Comparison of ENCODE assay signal across 21 mouse cellular contexts in genomic region chr1:37089191-37089590, GRCm38 (mm10).
"Had no signal": no experiment of that assay in that cellular context is flagged by ENCODE, and none has a peak within 500 bp of the region (broad histone marks: within the 10 kb centered on the region; RNA-seq: fewer than 3 reads in every experiment).

No protein-coding gene starts in this region.

- H3K27ac ChIP-seq: kidney, embryonic 15.5 days; left cerebral cortex, adult 2 months; limb, embryonic 12.5 days; limb, embryonic 15.5 days; liver, embryonic 14.5 days; macrophage; midbrain, embryonic 12.5 days; midbrain, embryonic 15.5 days; neural tube, embryonic 12.5 days; neural tube, embryonic 15.5 days had no signal

- DNase-seq: kidney, adult 11 months; kidney, adult 8-10 months; kidney, postnatal 10 days; kidney, postnatal 36 days; layer of hippocampus, adult 9-11 months; left cerebral cortex, postnatal 4 days; liver, postnatal 0 days; lung, embryonic 14.5 days; thymus, postnatal 25 days had no signal

- H3K27me3 ChIP-seq: kidney, embryonic 15.5 days; limb, embryonic 12.5 days; limb, embryonic 15.5 days; midbrain, embryonic 12.5 days; midbrain, embryonic 15.5 days; neural tube, embryonic 12.5 days; neural tube, embryonic 15.5 days had no signal

- H3K9me3 ChIP-seq: kidney, embryonic 15.5 days; limb, embryonic 12.5 days; limb, embryonic 15.5 days; midbrain, embryonic 15.5 days; neural tube, embryonic 15.5 days had no signal

- H3K4me1 ChIP-seq: limb, embryonic 12.5 days; midbrain, embryonic 15.5 days; neural tube, embryonic 12.5 days; neural tube, embryonic 15.5 days had no signal

- H3K4me3 ChIP-seq: kidney, embryonic 15.5 days; left cerebral cortex, adult 2 months; limb, embryonic 12.5 days; limb, embryonic 15.5 days; midbrain, embryonic 12.5 days; midbrain, embryonic 15.5 days; neural tube, embryonic 12.5 days; neural tube, embryonic 15.5 days had no signal

- H3K36me3 ChIP-seq: kidney, embryonic 15.5 days; limb, embryonic 12.5 days; limb, embryonic 15.5 days; midbrain, embryonic 12.5 days; midbrain, embryonic 15.5 days; neural tube, embryonic 12.5 days; neural tube, embryonic 15.5 days had no signal

- ATAC-seq: liver, postnatal 0 days; lung, postnatal 0 days; midbrain, embryonic 15.5 days had no signal

- H3K4me2 ChIP-seq: kidney, embryonic 15.5 days; limb, embryonic 12.5 days; limb, embryonic 15.5 days; liver, embryonic 11.5 days; lung, embryonic 14.5 days; midbrain, embryonic 12.5 days; midbrain, embryonic 15.5 days; neural tube, embryonic 12.5 days; neural tube, embryonic 15.5 days had no signal

- H3K9ac ChIP-seq: kidney, embryonic 15.5 days; limb, embryonic 12.5 days; limb, embryonic 15.5 days; liver, embryonic 14.5 days; liver, postnatal 0 days; lung, embryonic 14.5 days; midbrain, embryonic 12.5 days; midbrain, embryonic 15.5 days; neural tube, embryonic 12.5 days; neural tube, embryonic 15.5 days had no signal
